Mouse (Mus musculus): ENCODE measurements around the gene Lzic. TPM values are rescaled to one million over a fixed set of nuclear protein-coding genes. Genes with fewer than 3 reads are reported as not detected.

The Lzic gene
- polyA plus RNA-seq, 1 experiment from 2014 or later, result 57.6 TPM

DNA sequence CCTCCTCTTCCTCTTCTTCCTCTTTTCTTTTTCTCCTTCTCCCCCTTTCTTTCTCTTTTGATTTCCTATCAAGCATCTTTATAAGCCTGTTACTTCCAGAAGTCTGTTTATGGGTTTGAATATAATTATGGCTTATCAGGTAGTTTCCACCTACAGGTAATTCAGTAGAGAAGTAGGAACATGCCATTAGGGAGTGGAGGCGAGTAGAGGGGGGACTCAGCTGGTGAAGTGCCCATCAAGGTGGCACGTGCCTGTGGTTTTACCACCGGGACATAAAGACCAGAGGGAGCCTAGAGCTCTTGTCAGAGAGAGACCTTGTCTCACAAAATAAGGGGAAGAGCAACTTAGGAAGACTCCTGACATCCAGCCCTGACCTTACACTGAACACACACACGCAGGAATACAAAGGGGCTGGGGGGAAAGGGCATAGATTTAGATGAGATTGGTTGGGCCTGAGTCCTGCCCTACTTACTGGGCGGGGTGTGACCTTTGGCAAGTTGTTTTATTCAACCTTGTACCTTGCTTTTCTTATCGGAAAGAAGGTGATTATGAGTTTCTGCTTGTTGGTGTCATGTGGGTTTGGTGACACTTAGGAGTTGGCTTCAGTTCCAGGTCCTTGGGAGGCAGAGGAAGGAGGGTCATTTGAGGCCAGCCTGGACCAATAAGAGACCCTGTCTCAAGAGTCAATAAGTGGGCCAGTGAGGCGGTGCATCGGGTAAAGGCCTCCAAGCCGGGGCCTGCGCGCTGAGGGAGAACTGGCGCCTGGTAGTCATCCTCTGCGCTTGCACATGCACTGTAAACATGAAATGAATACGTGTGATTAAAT is 4.6 kb downstream of the Lzic start:
- Histone ChIP-seq H3K4me2 (ENCODE audit: low read depth, low read length, severe bottlenecking) (no peak overlapping the region), H3K27me3 (ENCODE audit: control insufficient read depth, insufficient read depth, low read length) (no peaks in the 10 kb centered on the region), H3K9me3 (ENCODE audit: control insufficient read depth, low read length) (no peaks in the 10 kb centered on the region), H3K9ac (ENCODE audit: low read length) (no peak overlapping the region), H3K4me3 (ENCODE audit: low read depth, low read length) (no peak overlapping the region), H3K4me1 (replicated peaks; ENCODE audit: control insufficient read depth, insufficient read depth, low read length) (0 out of 2 replicates have a peak, but pooled peaks cover 4% of the 10 kb centered on the region), H3K27ac (ENCODE audit: low read depth, low read length) (no peak overlapping the region), H3K36me3 (ENCODE audit: control insufficient read depth, insufficient read depth, low read length) (peaks cover 13% of the 10 kb centered on the region)
- no peak for ATAC-seq (replicated peaks; ENCODE audit: low FRiP score)
- no peak for DNase-seq (ENCODE audit: low spot score)
- WGBS, result 95% methylated on average over 14 of the region's 14 CpGs

DNA sequence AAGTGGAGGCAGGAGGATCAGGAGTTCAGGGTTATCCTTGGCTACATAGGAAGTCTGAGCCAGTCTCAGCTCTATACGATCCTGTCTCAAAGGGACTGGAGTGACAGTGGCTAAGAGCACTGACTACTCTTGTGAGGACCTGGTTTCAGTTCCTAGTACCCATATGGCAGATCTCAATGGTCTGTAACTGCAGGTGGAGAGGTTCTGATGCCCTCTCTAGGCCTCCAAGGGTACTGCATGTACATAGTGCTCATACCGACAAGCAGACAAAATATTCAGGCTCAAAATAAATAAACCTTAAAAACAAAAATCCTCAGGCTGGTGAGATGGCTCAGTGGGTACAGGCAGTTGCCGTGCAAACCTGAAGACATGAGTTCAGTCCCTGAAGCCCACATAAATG is 6.1 kb downstream of the Lzic start:
- ATAC-seq (replicated peaks; ENCODE audit: low FRiP score) (no peak), DNase-seq (ENCODE audit: low spot score) (no peak)
- no peaks in the 10 kb centered on the region for H3K27me3 ChIP-seq (ENCODE audit: control insufficient read depth, insufficient read depth, low read length)
- no peak overlapping the region for H3K9ac ChIP-seq (ENCODE audit: low read length)
- peaks cover 6% of the 10 kb centered on the region for H3K4me1 ChIP-seq (replicated peaks; ENCODE audit: control insufficient read depth, insufficient read depth, low read length)
- no peak overlapping the region for H3K27ac ChIP-seq (ENCODE audit: low read depth, low read length)
- peaks cover 13% of the 10 kb centered on the region for H3K36me3 ChIP-seq (ENCODE audit: control insufficient read depth, insufficient read depth, low read length)
- H3K4me2 ChIP-seq (ENCODE audit: low read depth, low read length, severe bottlenecking), result no peak overlapping the region
- WGBS, result 95% methylated on average over 3 of the region's 3 CpGs
- H3K4me3 ChIP-seq (ENCODE audit: low read depth, low read length), result no peak overlapping the region
- no peaks in the 10 kb centered on the region for H3K9me3 ChIP-seq (ENCODE audit: control insufficient read depth, low read length)

DNA sequence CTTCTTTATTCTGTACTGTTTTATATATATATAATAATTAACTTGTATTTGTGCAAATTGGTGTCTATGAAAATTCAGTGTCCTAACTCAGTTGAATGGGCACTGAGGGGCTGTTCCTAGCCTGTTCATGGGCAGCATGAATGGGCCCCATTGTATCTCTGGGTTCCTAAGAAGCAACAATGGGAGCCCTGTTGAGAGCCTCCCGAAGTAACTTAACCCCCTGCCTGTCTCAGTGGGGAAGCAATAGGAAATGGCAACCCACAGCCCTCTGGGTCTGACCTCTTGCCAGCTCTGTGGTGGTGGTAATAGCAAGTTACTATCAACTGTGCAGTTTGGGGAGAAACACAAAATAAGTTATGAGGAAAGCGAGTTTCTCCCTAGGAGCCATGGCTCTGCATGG is 11.6 kb downstream of the Lzic start:
- no peaks in the 10 kb centered on the region for H3K27me3 ChIP-seq (ENCODE audit: control insufficient read depth, insufficient read depth, low read length)
- H3K4me1 ChIP-seq (replicated peaks; ENCODE audit: control insufficient read depth, insufficient read depth, low read length), result peaks cover 7% of the 10 kb centered on the region
- WGBS, result 3% methylated on average over 2 of the region's 2 CpGs
- H3K4me2 ChIP-seq (ENCODE audit: low read depth, low read length, severe bottlenecking), result no peak overlapping the region
- H3K27ac ChIP-seq (ENCODE audit: low read depth, low read length), result peak overlapping the region; percentile 48; the same call in 1 of the 2 replicates
- H3K9me3 ChIP-seq (ENCODE audit: control insufficient read depth, low read length), result no peaks in the 10 kb centered on the region
- no peak overlapping the region for H3K9ac ChIP-seq (ENCODE audit: low read length)
- H3K36me3 ChIP-seq (ENCODE audit: control insufficient read depth, insufficient read depth, low read length), result peaks cover under 1% of the 10 kb centered on the region
- no peak overlapping the region for H3K4me3 ChIP-seq (ENCODE audit: low read depth, low read length)
- peak; percentile 76 for ATAC-seq (replicated peaks; ENCODE audit: low FRiP score)
- peak; percentile 60 for DNase-seq (ENCODE audit: low spot score)

DNA sequence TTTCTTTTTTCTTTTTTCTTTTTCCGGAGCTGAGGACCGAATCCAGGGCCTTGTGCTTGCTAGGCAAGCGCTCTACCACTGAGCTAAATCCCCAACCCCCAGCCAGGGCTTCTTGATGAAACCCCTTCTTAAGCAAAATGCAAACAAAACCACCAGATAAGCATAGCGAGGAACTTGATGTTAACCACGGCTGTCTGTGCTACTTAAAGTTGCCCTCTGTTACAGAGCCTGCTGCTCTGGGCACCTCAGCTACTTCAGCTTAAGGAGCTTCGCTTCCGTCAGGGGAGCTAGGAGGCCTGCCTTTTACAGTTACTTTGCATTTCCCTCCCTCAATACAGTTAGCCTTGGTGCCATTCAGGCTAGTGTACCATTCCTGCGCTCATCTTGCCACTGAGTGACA is 13.9 kb downstream of the Lzic start:
- 81% methylated on average over 8 of the region's 8 CpGs for WGBS
- Histone ChIP-seq H3K4me1 (replicated peaks; ENCODE audit: control insufficient read depth, insufficient read depth, low read length) (peaks cover 7% of the 10 kb centered on the region), H3K36me3 (ENCODE audit: control insufficient read depth, insufficient read depth, low read length) (no peaks in the 10 kb centered on the region; the same call in 1 of the 2 replicates), H3K9ac (ENCODE audit: low read length) (no peak overlapping the region), H3K27me3 (ENCODE audit: control insufficient read depth, insufficient read depth, low read length) (no peaks in the 10 kb centered on the region), H3K9me3 (ENCODE audit: control insufficient read depth, low read length) (no peaks in the 10 kb centered on the region), H3K27ac (ENCODE audit: low read depth, low read length) (no peak overlapping the region), H3K4me3 (ENCODE audit: low read depth, low read length) (no peak overlapping the region), H3K4me2 (ENCODE audit: low read depth, low read length, severe bottlenecking) (no peak overlapping the region)
- ATAC-seq (replicated peaks; ENCODE audit: low FRiP score) (no peak), DNase-seq (ENCODE audit: low spot score) (no peak)

DNA sequence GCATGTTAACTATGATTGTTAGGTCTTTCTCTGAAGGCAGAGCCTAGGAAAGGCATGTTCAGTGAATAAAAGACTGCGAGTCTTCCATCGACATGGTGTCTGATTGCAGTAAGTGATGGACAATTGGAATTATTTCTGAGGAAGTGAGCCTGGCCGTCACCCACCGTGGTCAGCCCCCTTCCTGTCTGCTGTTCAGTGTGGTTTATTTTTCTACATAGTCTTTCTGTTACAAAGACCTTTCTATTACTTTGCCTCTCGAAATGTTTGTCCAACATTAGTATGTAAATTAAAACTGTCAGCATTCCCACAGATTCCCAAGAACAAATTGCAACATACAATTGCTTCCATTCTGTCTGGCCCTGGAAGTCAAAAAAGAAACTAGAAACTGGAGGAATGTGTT is 14.8 kb downstream of the Lzic start:
- no peaks in the 10 kb centered on the region for H3K27me3 ChIP-seq (ENCODE audit: control insufficient read depth, insufficient read depth, low read length)
- no peaks in the 10 kb centered on the region for H3K9me3 ChIP-seq (ENCODE audit: control insufficient read depth, low read length)
- DNase-seq (ENCODE audit: low spot score), result no peak
- H3K4me2 ChIP-seq (ENCODE audit: low read depth, low read length, severe bottlenecking), result no peak overlapping the region
- peaks cover 12% of the 10 kb centered on the region for H3K4me1 ChIP-seq (replicated peaks; ENCODE audit: control insufficient read depth, insufficient read depth, low read length)
- H3K36me3 ChIP-seq (ENCODE audit: control insufficient read depth, insufficient read depth, low read length), result no peaks in the 10 kb centered on the region; the same call in 1 of the 2 replicates
- 76% methylated on average over 5 of the region's 5 CpGs for WGBS
- H3K4me3 ChIP-seq (ENCODE audit: low read depth, low read length), result no peak overlapping the region
- no peak overlapping the region for H3K9ac ChIP-seq (ENCODE audit: low read length)
- H3K27ac ChIP-seq (ENCODE audit: low read depth, low read length), result no peak overlapping the region
- no peak for ATAC-seq (replicated peaks; ENCODE audit: low FRiP score)

DNA sequence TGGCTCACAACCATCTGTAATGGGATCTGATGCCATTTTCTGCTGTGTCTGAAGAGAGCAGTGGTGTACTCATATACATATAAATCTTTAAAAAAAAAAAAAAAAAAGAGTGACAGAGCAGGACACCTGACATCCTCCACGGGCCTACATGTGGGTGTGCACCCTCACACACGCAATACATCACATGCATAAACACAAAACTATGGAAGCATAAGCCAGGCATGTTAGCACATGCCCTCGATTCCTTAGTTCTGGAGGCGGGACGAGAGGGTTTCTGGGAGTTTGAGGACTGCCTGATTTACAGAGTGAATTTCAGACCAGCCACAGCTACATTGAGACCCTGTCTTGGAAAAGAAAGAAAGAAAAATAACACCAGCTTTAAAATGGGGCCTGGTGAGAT is 19.3 kb downstream of the Lzic start:
- Histone ChIP-seq H3K4me1 (replicated peaks; ENCODE audit: control insufficient read depth, insufficient read depth, low read length) (peaks cover 4% of the 10 kb centered on the region; the same call in 1 of the 2 replicates), H3K9ac (ENCODE audit: low read length) (0 out of 2 replicates have a peak overlapping the region, but pooled peaks have one; percentile 7), H3K27me3 (ENCODE audit: control insufficient read depth, insufficient read depth, low read length) (no peaks in the 10 kb centered on the region), H3K4me2 (ENCODE audit: low read depth, low read length, severe bottlenecking) (no peak overlapping the region), H3K27ac (ENCODE audit: low read depth, low read length) (peak overlapping the region; percentile 81), H3K36me3 (ENCODE audit: control insufficient read depth, insufficient read depth, low read length) (no peaks in the 10 kb centered on the region), H3K9me3 (ENCODE audit: control insufficient read depth, low read length) (no peaks in the 10 kb centered on the region), H3K4me3 (ENCODE audit: low read depth, low read length) (no peak overlapping the region)
- 64% methylated on average over 5 of the region's 5 CpGs for WGBS
- peak; percentile 23 for ATAC-seq (replicated peaks; ENCODE audit: low FRiP score)
- DNase-seq (ENCODE audit: low spot score), result no peak

DNA sequence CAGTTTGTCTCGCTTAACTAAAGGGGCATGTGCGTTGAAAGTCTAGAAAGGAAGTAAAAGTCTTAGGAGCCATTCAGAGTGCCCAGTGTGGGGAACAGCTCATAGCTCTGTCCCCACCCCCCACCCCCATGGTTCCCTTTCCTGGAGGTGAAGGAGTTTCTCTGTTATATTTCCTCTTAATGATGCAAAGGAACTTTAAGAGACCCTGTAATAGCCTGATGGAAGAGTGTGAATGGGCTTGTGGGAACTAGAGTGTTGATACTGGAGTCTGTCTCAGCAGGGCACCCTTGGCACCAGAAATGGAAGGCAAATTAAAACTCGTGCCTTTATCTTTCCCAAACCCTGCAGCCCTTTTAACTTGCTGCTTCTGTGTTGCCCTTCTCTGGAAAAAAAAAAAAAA is 19.8 kb downstream of the Lzic start:
- WGBS, result 10% methylated on average over 3 of the region's 3 CpGs
- Histone ChIP-seq H3K9me3 (ENCODE audit: control insufficient read depth, low read length) (no peaks in the 10 kb centered on the region), H3K4me2 (ENCODE audit: low read depth, low read length, severe bottlenecking) (no peak overlapping the region), H3K4me3 (ENCODE audit: low read depth, low read length) (no peak overlapping the region), H3K27ac (ENCODE audit: low read depth, low read length) (peak overlapping the region; percentile 81), H3K36me3 (ENCODE audit: control insufficient read depth, insufficient read depth, low read length) (no peaks in the 10 kb centered on the region), H3K4me1 (replicated peaks; ENCODE audit: control insufficient read depth, insufficient read depth, low read length) (peaks cover 4% of the 10 kb centered on the region; the same call in 1 of the 2 replicates), H3K27me3 (ENCODE audit: control insufficient read depth, insufficient read depth, low read length) (no peaks in the 10 kb centered on the region), H3K9ac (ENCODE audit: low read length) (0 out of 2 replicates have a peak overlapping the region, but pooled peaks have one; percentile 7)
- ATAC-seq (replicated peaks; ENCODE audit: low FRiP score), result peak; percentile 71
- no peak for DNase-seq (ENCODE audit: low spot score)

DNA sequence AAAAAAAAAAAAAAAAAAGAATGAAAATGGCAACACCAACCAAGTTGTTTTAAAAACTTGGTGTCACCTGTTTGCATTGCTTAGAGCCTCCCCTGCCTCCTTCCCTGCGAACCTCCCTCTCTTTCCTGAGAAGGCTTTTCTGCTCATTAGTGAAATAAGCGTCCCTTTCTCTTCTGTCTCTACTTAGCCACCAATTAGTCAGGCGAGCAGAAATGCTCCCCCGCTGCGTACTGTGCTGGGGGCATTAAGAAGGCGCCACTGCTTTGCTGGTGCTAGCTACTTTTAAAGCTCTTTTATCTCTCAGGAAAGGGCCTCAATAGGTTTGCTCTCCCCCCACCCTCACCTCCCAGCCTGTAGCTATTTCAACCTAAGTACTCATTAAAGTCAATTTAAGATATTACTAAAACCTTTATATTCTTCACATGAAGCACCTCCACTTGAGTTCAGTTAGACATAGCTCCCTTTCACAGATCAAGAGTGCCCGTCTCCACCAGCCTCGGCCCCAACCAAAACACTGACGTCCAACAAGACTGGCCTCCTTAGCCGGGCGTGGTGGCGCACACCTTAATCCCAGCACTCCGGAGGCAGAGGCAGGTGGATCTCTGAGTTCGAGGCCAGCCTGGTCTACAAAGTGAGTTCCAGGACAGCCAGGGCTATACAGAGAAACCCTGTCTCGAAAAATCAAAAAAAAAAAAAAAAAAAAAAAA is 20.4 kb downstream of the Lzic start:
- ATAC-seq (replicated peaks; ENCODE audit: low FRiP score) (peak; percentile 66), DNase-seq (ENCODE audit: low spot score) (peak; percentile 83)
- Histone ChIP-seq H3K9me3 (ENCODE audit: control insufficient read depth, low read length) (no peaks in the 10 kb centered on the region), H3K36me3 (ENCODE audit: control insufficient read depth, insufficient read depth, low read length) (no peaks in the 10 kb centered on the region), H3K27ac (ENCODE audit: low read depth, low read length) (peak overlapping the region; percentile 81), H3K4me1 (replicated peaks; ENCODE audit: control insufficient read depth, insufficient read depth, low read length) (peaks cover 4% of the 10 kb centered on the region; the same call in 1 of the 2 replicates), H3K27me3 (ENCODE audit: control insufficient read depth, insufficient read depth, low read length) (no peaks in the 10 kb centered on the region), H3K4me2 (ENCODE audit: low read depth, low read length, severe bottlenecking) (no peak overlapping the region), H3K4me3 (ENCODE audit: low read depth, low read length) (no peak overlapping the region), H3K9ac (ENCODE audit: low read length) (no peak overlapping the region)
- WGBS, result 21% methylated on average over 14 of the region's 15 CpGs
